Mouse (Mus musculus) G1E (cell line): Measurements from ENCODE around the gene Nacc2. TPM values are rescaled to one million over a fixed set of nuclear protein-coding genes. Genes with fewer than 3 reads are reported as not detected.

Experiments
- ATAC-seq: 2 replicates; pipeline ENCODE4 v1.8.0; 2016; ENCODE audit warnings: mild to moderate bottlenecking; ENCODE audit not compliant: insufficient number of reproducible peaks, poor library complexity, low FRiP score, severe bottlenecking; ENCODE audit errors: extremely low read depth
- DNase-seq: peaks from one replicate; pipeline ENCODE4 v3.0.0; 2012; ENCODE audit warnings: low spot score
- H3K27me3 ChIP-seq: 2 replicates; pipeline ENCODE4 v1.6.1; 2012; ENCODE audit warnings: mild to moderate bottlenecking, low read length, inconsistent platforms; ENCODE audit not compliant: insufficient read depth
- H3K36me3 ChIP-seq: replicated peaks from 2 replicates; pipeline ENCODE3; 2012; ENCODE audit warnings: mild to moderate bottlenecking, inconsistent platforms
- H3K4me1 ChIP-seq: 2 replicates; pipeline ENCODE4 v1.6.1; 2012; ENCODE audit warnings: low read depth, low read length, inconsistent platforms, mixed read lengths; ENCODE audit not compliant: insufficient read depth
- H3K4me3 ChIP-seq: 2 replicates; pipeline ENCODE4 v1.5.1; 2012; ENCODE audit warnings: low read depth, mild to moderate bottlenecking, inconsistent platforms, low read length, moderate library complexity, mixed read lengths
- H3K9me3 ChIP-seq: replicated peaks from 2 replicates; pipeline ENCODE4 v1.6.1; 2012; ENCODE audit warnings: inconsistent platforms
- CTCF ChIP-seq: IDR thresholded peaks from 2 replicates; pipeline ENCODE4 v1.5.1; 2012; ENCODE audit warnings: low read depth, low read length, inconsistent platforms, mixed read lengths
- GATA1 ChIP-seq: IDR thresholded peaks from 2 replicates; pipeline ENCODE4 v1.6.1; 2012; ENCODE audit warnings: borderline replicate concordance, low read length, inconsistent platforms, mixed read lengths
- GATA2 ChIP-seq: IDR thresholded peaks from 2 replicates; pipeline ENCODE4 v1.6.1; 2012; ENCODE audit warnings: low read depth, low read length, inconsistent platforms, borderline replicate concordance
- POLR2AphosphoS5 ChIP-seq: IDR thresholded peaks from 2 replicates; pipeline ENCODE4 v1.6.1; 2012; ENCODE audit warnings: low read depth, low read length, inconsistent platforms; ENCODE audit not compliant: insufficient replicate concordance
- TAL1 ChIP-seq: conservative IDR thresholded peaks from 2 replicates; pipeline ENCODE4 v1.6.1; 2012; ENCODE audit warnings: low read depth, low read length, inconsistent platforms, mixed read lengths
- polyA plus RNA-seq: library from polyadenylated mRNA; stranded (reverse); fragments of >175 nt; gene quantifications from 2 replicates; pipeline ENCODE4 v1.2.3, GENCODE M21; 2012
- total RNA-seq, 2 experiments: library from RNA; stranded (forward) in 1 of 2; stranded (reverse) in 1 of 2; fragments of 200-1000 nt in 1 of 2; fragments of >200 nt in 1 of 2; fragmentation: Nextera tagmentation in 1 of 2; gene quantifications; 2 replicates each; pipeline ENCODE4 v1.2.3; 2014 to 2017

The Nacc2 gene
- total and polyA plus RNA-seq, 3 experiments, result 2.0 to 4.3 (median 2.6) TPM

DNA sequence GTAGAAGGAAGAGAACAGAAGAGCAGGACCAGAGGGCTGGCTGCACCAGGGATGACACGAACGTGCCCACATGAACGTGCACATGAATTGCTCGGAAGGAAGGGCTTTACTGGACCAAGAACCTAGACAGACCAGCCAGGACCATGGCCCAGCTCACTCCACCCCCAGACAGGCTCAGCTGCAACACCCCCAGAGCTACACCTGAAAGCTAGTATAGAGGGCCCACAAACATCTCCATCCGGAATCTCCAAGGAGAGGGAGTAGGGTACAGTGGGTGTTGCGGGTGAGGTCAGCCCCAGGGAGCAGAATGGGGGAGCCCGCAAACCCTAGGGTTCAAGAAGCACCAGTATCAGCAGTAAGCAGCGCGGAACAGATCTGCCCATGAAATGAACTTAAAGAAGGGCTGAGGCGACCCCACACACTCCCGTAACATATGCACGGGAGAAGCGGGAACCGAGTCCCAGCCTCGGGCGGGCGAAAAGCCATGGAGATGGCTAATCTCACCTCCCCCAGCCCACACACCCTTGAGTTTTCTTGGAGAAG is 1.4 kb downstream of the Nacc2 start:
- Histone ChIP-seq H3K36me3 (no peaks in the 10 kb centered on the region), H3K27me3 (peaks cover 66% of the 10 kb centered on the region), H3K4me1 (peaks cover 30% of the 10 kb centered on the region), H3K4me3 (no peak overlapping the region), H3K9me3 (no peaks in the 10 kb centered on the region)
- DNase-seq (no peak), ATAC-seq (no peak)
- TF ChIP-seq TAL1 (no peak), POLR2AphosphoS5 (no peak), GATA1 (no peak), CTCF (no peak), GATA2 (no peak)

DNA sequence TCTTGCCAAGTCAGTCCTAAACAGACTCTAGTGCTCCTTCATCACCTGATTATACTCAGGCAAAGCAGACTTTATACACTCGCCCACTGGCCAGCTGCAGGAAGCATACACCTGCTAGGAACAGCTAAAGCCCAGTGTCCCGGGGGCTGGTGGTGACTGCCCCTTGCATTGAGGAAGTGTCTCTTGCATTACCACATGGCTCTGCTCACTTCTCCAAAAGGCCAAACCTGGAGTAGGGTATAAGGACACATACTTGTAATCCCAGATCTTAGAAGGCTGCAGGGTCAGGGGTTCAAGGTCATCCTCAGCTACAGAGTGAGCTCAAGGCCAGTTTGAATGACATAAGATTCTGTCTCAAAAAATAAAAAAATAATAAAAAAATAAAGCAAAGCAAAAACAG is 3.4 kb downstream of the Nacc2 start:
- Histone ChIP-seq H3K36me3 (no peaks in the 10 kb centered on the region), H3K4me3 (no peak overlapping the region), H3K27me3 (peaks cover 77% of the 10 kb centered on the region), H3K4me1 (peaks cover 36% of the 10 kb centered on the region), H3K9me3 (no peaks in the 10 kb centered on the region)
- ATAC-seq, result no peak
- DNase-seq, result no peak
- TF ChIP-seq TAL1 (no peak), GATA2 (no peak), CTCF (no peak), POLR2AphosphoS5 (no peak), GATA1 (no peak)

GRCm38 (mm10) chr2:26119310-26119592 is 3.8 kb downstream of the Nacc2 start:
- no peak for ATAC-seq
- no peak for DNase-seq
- Histone ChIP-seq H3K9me3 (no peaks in the 10 kb centered on the region), H3K4me3 (no peak overlapping the region), H3K27me3 (peaks cover 81% of the 10 kb centered on the region), H3K4me1 (peaks cover 36% of the 10 kb centered on the region), H3K36me3 (no peaks in the 10 kb centered on the region)
- TF ChIP-seq CTCF (no peak), TAL1 (no peak), GATA2 (no peak), POLR2AphosphoS5 (no peak), GATA1 (no peak)

DNA sequence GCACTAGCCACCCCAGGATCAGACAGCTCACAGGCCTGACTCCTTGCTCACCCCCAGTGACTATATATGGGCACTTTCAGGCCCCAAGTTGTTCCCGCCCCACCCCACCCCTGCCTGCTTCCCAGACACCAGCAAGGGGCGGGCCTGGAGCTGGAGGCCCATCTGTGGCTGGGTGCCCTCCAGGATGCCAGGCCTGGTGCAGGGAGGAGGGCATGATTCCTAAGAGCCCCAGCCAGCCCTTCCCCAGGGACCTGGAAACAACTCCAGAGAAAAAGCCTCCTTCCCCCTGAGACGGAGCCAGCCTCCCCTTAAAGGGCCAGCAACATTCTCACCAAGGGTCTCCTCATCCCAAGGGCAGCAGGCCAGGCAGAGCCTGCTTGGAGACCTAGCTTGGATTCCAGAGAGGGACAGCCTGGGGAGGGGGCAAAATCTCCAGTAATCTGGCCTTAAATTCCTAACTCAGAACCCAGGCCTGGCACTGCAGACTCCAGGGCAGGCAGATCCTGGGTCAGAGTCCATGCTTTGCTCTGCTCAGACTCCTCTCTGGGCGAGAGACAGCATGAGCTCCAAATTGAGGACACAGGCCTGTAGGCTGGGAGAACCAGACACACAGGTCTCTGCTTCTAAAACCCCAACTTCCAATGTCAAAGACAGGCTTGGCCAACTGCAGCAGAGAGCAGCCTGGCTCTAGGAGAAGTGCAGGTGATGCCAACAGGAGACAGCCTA is 4.3 kb downstream of the Nacc2 start:
- Histone ChIP-seq H3K27me3 (peaks cover 82% of the 10 kb centered on the region), H3K4me3 (no peak overlapping the region), H3K36me3 (no peaks in the 10 kb centered on the region), H3K9me3 (no peaks in the 10 kb centered on the region), H3K4me1 (peaks cover 36% of the 10 kb centered on the region)
- DNase-seq (no peak), ATAC-seq (no peak)
- TF ChIP-seq POLR2AphosphoS5 (no peak), GATA1 (no peak), GATA2 (no peak), TAL1 (no peak), CTCF (no peak)

DNA sequence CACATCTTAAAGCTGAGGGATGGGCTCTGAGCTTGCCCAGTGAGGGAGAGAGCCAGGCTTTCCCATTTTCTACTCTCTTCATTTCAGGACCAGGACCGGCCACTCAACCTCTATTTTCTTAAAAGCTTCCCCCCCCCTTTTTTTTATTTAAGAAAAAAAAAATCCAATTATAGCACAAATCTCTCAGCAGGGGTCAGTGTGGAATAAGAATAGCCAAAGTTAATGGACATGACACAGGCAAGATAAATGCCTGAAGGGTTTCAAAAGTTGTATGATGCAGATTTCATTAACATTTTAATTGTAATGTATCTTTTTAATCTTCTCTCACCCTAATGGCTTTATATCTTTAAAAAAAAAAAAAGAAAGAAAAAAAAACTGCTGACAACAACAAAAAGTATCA is 5.4 kb downstream of the Nacc2 start:
- peaks cover 28% of the 10 kb centered on the region for H3K4me1 ChIP-seq
- H3K4me3 ChIP-seq, result no peak overlapping the region
- H3K27me3 ChIP-seq, result peaks cover 80% of the 10 kb centered on the region
- no peaks in the 10 kb centered on the region for H3K9me3 ChIP-seq
- no peak for DNase-seq
- TF ChIP-seq GATA1 (no peak), POLR2AphosphoS5 (no peak), TAL1 (no peak), GATA2 (no peak), CTCF (no peak)
- H3K36me3 ChIP-seq, result no peaks in the 10 kb centered on the region
- ATAC-seq, result no peak

GRCm38 (mm10) chr2:26116550-26116949 is 6.5 kb downstream of the Nacc2 start:
- Histone ChIP-seq H3K9me3 (no peaks in the 10 kb centered on the region), H3K4me3 (no peak overlapping the region), H3K4me1 (peaks cover 18% of the 10 kb centered on the region), H3K36me3 (no peaks in the 10 kb centered on the region), H3K27me3 (peaks cover 80% of the 10 kb centered on the region)
- no peak for TF ChIP-seq GATA1
- TF ChIP-seq POLR2AphosphoS5, result no peak
- TF ChIP-seq CTCF, result no peak
- TF ChIP-seq GATA2, result no peak
- no peak for ATAC-seq
- no peak for DNase-seq
